Mouse (Mus musculus) cerebellum, postnatal 14 days (tissue): Measurements from ENCODE around the gene Olfr995.

Experiments
- DNase-seq, 2 experiments: peaks; one replicate each; pipeline ENCODE4 v3.0.0; 2021; ENCODE audit warnings: mixed read lengths in 2 of 2

Gene Olfr995

GRCm38 (mm10) chr2:85443539-85443938 is at the start of gene Olfr995:
Olfr995 (minus strand) TSS chr2:85443639.
- DNase-seq: no peak

- no peak for DNase-seq
These were observed 47.0 kb upstream of the Olfr995 start for GRCm38 (mm10) chr2:85490396-85490795.

GRCm38 (mm10) chr2:85466801-85467325 is 23.4 kb upstream of the Olfr995 start:
- DNase-seq: peak in 1 of 2 experiments; percentile 1

- no peak for DNase-seq
These were observed 893 bp downstream of the Olfr995 start for GRCm38 (mm10) chr2:85442546-85442945.

- no peak for DNase-seq
These were observed 7.1 kb downstream of the Olfr995 start, which contains the start of gene Olfr994 for GRCm38 (mm10) chr2:85436351-85436750. Olfr994 (minus strand) TSS chr2:85436451.

GRCm38 (mm10) chr2:85425893-85426292 is 17.5 kb downstream of the Olfr995 start:
- DNase-seq: no peak

GRCm38 (mm10) chr2:85414777-85415176 is 28.7 kb downstream of the Olfr995 start, which contains the start of gene Olfr993:
Olfr993 (minus strand) TSS chr2:85414877.
- DNase-seq: no peak

- DNase-seq: no peak
These were observed 34.1 kb downstream of the Olfr995 start, which contains the start of gene Olfr992 for GRCm38 (mm10) chr2:85409369-85409768. Olfr992 (minus strand) TSS chr2:85409469.
